Mouse (Mus musculus) heart, postnatal 10 days (tissue): ENCODE measurements around the gene Mettl27. TPM values are rescaled to one million over a fixed set of nuclear protein-coding genes. Genes with fewer than 3 reads are reported as not detected.
A peak's percentile ranks its signal among the peaks of the same experiment; 100 is the strongest.

Experiments used
- DNase-seq, 2 experiments: peaks; one replicate each; pipeline ENCODE4 v3.0.0; 2021
- intact Hi-C: fragments of 180-260 bp; cut with DNase I; formaldehyde crosslinking; loops from one replicate; pipeline ENCODE4 v1.15.1; 2025
- total RNA-seq, 2 experiments: library from RNA; stranded (reverse); gene quantifications; 2 replicates each; pipeline ENCODE4 v1.2.3; 2021

Mettl27 gene
- total RNA-seq, 2 experiments from 2014 or later: 7.0 to 7.4 TPM

DNA sequence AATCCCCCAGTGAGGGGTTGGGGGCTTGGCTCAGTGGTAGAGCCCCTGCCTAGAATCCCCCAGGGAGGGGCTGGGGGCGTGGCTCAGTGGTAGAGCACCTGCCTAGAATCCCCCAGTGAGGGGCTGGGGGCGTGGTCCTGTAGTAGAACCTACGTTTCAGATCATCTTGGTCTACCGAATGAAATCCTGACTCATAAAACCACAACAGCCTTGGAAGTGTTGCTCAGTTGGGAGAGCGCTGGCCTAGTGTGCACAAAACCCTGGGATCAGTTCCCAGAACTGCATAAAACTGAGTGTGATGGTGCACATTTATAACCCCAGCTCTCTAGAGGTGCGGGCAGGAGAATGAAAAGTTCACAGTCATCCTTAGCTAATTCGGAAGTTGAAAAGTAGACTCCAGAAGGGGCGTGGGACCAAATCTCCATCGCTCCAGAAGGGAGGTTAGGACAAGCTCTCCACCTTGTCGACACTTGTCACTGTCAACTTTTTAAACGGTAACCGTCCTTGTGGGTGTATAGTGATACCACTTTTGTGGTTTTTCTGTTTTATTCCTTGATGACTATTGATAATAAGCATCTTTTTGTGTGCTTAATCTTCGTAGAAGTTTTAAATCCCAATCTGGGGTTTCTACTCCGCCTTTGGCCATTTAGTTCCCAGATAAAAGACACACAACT is 44.5 kb downstream of the Mettl27 start:
- intact Hi-C loops: no loop called here

DNA sequence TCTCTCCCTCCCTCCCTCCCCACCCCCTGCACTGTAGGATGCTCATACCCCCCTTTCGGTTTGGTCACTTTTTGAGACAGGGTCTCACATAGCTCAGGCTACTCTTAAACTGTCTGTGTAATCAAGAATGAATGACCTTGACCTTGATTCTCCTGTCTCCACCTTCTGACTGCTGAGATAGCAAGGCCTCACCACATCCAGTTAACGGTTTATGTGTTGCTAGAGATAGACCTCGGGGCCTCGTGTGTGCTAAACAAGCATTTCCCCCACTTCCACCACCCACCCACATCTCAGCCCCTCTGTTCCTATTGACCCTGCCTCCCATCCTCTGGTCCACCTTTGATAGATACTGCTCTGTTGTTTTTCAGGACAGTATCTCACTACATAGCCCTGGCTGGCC is 45.7 kb downstream of the Mettl27 start:
- intact Hi-C loops: no loop called here
- DNase-seq: no peak

More for the DNA sequence above, 44.5 kb downstream of the Mettl27 start:
- DNase-seq: no peak

DNA sequence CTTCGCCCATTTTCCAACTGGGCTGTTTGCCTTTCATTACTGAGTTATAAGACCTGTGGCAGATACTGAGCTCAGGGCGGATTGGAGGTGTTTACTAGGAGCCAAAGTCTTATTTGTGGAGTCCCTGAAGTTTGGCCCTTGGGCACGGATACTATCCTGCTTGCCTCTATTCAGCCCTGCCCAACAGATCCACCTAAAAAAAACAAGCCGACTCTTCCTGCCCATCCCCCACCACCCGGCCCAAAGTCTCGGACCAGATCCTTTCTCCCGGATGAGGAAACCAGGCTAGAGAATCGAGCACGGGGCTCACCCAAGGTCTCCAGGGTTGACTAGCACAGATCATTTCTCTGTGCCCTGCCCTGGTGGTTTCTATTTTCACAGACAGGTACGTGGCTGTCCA is 49.0 kb downstream of the Mettl27 start:
- no peak for DNase-seq
- intact Hi-C loops: no loop called here

DNA sequence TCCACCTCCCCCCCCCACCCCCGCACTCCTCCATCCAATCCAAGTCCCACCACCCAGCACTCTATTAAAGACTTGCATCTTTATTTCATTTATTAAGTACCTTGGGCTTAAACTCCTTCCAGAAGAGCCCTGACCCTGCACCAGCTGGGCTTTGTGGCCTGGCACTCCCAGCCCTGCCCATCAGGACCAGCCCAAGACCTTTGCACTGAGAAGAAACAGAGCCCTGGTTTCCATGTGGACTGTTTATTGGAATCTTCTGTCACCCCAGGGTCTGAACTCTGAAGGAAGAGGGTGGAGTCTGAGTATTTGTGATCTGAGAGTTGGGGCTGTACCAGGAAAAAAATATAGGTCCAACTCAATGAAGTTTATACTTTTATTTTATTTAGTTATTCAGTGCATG is 50.9 kb downstream of the Mettl27 start:
- intact Hi-C loops: no loop called here
- DNase-seq: no peak

DNA sequence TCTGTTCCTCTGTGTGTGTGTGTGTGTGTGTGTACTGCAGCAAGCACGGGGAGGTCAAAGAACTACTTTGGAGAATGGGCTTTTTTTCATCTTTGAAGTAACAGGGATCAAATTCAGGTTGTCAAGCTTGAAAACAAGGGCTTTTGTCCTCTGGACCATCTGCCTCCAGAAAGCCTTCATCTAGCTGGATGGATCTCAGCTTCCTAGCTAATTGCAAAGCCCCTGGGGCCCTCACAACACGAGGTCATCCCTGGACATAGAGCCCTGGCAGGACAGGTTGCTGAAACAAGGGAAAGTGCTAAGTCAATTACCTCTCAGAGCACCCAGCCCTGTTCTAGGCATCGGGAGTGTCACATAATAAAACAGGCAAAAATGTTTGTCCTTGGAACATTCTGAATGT is 51.6 kb downstream of the Mettl27 start:
- DNase-seq: no peak
- intact Hi-C loops: no loop called here

DNA sequence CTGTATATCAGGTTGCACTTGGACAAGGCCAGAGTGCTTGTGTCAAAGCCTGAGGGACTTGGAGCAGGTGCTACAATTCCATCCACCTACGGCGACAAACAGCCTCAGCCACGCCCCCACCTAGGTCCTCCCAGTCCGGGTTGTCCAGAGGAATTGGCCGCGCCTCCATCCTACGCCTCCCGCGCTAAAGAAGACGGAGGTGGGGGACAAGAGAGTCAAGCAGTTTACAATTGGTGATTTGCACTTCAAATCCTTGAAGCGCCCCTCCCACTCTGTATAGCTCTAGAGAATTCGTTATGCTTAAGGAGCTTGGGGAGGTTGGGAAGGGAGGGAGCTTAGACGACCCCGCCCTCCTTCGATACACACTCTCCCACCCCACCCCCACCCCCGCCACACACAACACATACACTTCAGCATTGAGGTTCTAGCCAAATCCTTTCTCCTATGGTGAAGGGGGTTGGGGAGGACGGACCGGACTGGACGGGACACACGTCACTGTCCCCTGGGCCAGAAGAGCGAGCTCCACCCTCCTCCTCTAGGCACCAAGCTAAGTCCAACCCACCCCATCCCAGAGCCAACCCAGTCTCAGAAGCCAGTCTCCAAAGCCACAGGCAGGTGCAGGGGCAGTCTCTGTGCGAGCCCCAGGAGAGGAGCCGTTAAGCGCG is 53.6 kb downstream of the Mettl27 start, which contains the start of gene Cldn3:
Cldn3 (plus strand) TSS at position 582 of the 665 bp plus-strand sequence.
- intact Hi-C loops: no loop called here
- peak; percentile 45 to 48 for DNase-seq

DNA sequence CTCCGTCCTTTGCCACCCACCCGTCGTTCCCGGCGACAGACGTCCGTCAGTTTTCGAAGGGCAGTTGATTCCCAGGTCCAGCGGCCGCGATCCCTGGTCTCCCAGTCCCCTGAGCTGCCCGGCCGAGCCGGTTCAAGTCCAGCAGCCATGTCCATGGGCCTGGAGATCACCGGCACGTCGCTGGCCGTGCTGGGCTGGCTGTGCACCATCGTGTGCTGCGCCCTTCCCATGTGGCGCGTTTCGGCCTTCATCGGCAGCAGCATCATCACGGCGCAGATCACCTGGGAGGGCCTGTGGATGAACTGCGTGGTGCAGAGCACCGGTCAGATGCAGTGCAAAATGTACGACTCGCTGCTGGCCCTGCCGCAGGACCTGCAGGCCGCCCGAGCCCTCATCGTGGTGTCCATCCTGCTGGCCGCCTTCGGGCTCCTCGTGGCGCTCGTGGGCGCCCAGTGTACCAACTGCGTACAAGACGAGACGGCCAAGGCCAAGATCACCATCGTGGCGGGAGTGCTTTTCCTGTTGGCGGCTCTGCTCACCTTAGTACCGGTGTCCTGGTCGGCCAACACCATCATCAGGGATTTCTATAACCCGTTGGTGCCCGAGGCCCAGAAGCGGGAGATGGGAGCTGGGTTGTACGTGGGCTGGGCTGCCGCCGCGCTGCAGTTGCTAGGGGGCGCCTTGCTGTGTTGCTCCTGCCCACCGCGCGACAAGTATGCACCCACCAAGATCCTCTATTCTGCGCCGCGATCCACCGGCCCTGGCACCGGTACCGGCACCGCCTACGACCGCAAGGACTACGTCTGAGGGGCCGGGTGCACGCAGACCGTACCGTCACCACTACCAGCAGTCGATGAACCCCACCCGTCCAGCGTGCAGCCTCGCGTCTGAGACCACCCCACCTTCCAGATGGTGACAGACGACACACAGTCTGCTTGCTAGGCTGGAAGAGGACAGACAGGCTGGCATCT is 54.4 kb downstream of the Mettl27 start:
- intact Hi-C loops: no loop called here
- DNase-seq: no peak

DNA sequence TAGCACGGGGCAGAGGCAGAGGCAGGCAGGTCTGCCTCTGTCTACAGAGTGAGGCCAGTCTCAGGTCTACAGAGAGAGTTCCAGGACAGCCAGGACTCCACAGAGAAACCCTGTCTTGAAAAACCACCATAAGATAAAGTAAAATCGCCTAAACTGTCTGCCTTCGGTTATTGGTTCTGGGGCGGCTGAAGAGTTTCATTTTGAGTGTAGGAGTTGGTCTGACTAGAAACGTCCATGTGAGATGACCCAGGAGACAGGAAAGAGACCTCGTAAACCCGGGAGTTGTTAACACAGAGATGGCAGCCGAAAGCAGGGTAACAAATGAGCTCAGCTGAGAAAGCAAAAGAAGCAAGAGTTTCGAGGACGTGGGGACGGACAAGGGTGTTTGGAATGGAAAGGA is 57.0 kb downstream of the Mettl27 start:
- DNase-seq: no peak
- intact Hi-C loops: no loop called here

DNA sequence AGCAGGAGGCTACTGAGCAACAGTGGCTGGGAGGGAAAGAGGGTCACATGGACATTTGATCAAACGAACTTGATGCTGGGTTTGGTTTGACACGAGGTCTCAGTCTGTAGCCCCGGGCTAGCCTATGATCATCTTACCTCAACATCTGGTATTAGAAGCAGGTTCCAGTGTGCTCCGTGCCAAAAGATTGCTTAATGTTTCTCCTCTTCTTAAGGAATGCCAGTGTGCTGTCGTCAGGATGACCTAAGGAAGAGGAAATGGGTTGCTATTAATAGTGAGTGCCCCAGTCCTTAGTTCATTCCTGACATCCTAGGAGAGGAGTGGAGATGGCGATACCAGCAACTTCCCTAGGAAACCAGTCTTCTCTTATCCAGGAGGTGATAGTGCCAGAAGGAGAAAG is 57.6 kb downstream of the Mettl27 start:
- intact Hi-C loops: no loop called here
- no peak for DNase-seq

Other genes starting within 250 kb of the Mettl27 start
- 10 to 100 TPM; 10.0 to 11.4 TPM for gene Limk1, start 243.8 kb upstream of the Mettl27 start, total RNA-seq
- gene Eln, start 185.0 kb upstream of the Mettl27 start, total RNA-seq: 100 to 1,000 TPM; 610 to 981 TPM
- gene Tmem270, start 25.6 kb upstream of the Mettl27 start, total RNA-seq: not detected
- gene Cldn13, start 16.8 kb upstream of the Mettl27 start, total RNA-seq: not detected
- under 1 TPM in 1 of 2 experiments, not detected in 1; 0.14 TPM for gene Cldn4, start 14.6 kb downstream of the Mettl27 start, total RNA-seq
- under 1 TPM; 0.27 to 0.41 TPM for gene Cldn3, start 53.8 kb downstream of the Mettl27 start, total RNA-seq
- gene Abhd11, start 76.8 kb downstream of the Mettl27 start, total RNA-seq: 10 to 100 TPM; 58.2 to 64.1 TPM
- 1 to 10 TPM; 3.3 to 3.9 TPM for gene Stx1a, start 91.1 kb downstream of the Mettl27 start, total RNA-seq
- gene Dnajc30, start 131.8 kb downstream of the Mettl27 start, total RNA-seq: 10 to 100 TPM; 24.9 to 27.0 TPM
- 10 to 100 TPM; 23.7 to 27.6 TPM for gene Bud23, start 132.6 kb downstream of the Mettl27 start, total RNA-seq
- gene Vps37d, start 145.9 kb downstream of the Mettl27 start, total RNA-seq: 1 to 10 TPM; 1.8 to 1.9 TPM
- gene Mlxipl, start 157.5 kb downstream of the Mettl27 start, total RNA-seq: 10 to 100 TPM; 12.2 to 15.9 TPM
- gene Tbl2, start 217.3 kb downstream of the Mettl27 start, total RNA-seq: 10 to 100 TPM; 13.0 to 15.6 TPM
- 10 to 100 TPM; 33.5 to 35.8 TPM for gene Bcl7b, start 235.9 kb downstream of the Mettl27 start, total RNA-seq